Mouse (Mus musculus) testis, adult 2 months (tissue): ENCODE results near the gene Bik. TPM values are rescaled to one million over a fixed set of nuclear protein-coding genes. Genes with fewer than 3 reads are reported as not detected.

Experiments
- H3K27ac ChIP-seq: fragments of 200-500 bp; 2 replicates; pipeline ENCODE4 v1.5.1; 2012; ENCODE audit warnings: low read depth, low read length; ENCODE audit not compliant: control insufficient read depth, insufficient read depth
- H3K27me3 ChIP-seq: fragments of 200-500 bp; 2 replicates; pipeline ENCODE4 v1.6.1; 2012; ENCODE audit warnings: mild to moderate bottlenecking, low read length, moderate library complexity; ENCODE audit not compliant: control insufficient read depth, insufficient read depth
- H3K36me3 ChIP-seq: fragments of 200-500 bp; 2 replicates; pipeline ENCODE4 v1.6.1; 2012; ENCODE audit warnings: mild to moderate bottlenecking, low read length; ENCODE audit not compliant: control insufficient read depth, insufficient read depth
- H3K4me1 ChIP-seq: fragments of 200-500 bp; 2 replicates; pipeline ENCODE4 v1.6.1; 2012; ENCODE audit warnings: low read length; ENCODE audit not compliant: control insufficient read depth, insufficient read depth
- H3K4me3 ChIP-seq: fragments of 200-500 bp; 2 replicates; pipeline ENCODE4 v1.5.1; 2012; ENCODE audit warnings: low read depth, mild to moderate bottlenecking, low read length, moderate library complexity, mixed read lengths; ENCODE audit not compliant: control insufficient read depth
- CTCF ChIP-seq: fragments of 200-500 bp; IDR thresholded peaks from 2 replicates; pipeline ENCODE4 v1.5.1; 2012; ENCODE audit warnings: low read depth, mild to moderate bottlenecking, inconsistent platforms, low read length, moderate library complexity; ENCODE audit not compliant: control insufficient read depth, insufficient read depth, insufficient replicate concordance
- POLR2A ChIP-seq: fragments of 200-500 bp; IDR thresholded peaks from 2 replicates; pipeline ENCODE4 v1.6.1; 2012; ENCODE audit warnings: low read depth, mild to moderate bottlenecking, inconsistent platforms, low read length, moderate library complexity; ENCODE audit not compliant: control insufficient read depth
- polyA plus RNA-seq: library from polyadenylated mRNA; depleted of rRNA; stranded (reverse); fragments of >200 nt; gene quantifications from 2 replicates; pipeline ENCODE4 v1.2.3, GENCODE M21; 2012

The Bik gene
- polyA plus RNA-seq, 1 experiment = 11.0 TPM

DNA sequence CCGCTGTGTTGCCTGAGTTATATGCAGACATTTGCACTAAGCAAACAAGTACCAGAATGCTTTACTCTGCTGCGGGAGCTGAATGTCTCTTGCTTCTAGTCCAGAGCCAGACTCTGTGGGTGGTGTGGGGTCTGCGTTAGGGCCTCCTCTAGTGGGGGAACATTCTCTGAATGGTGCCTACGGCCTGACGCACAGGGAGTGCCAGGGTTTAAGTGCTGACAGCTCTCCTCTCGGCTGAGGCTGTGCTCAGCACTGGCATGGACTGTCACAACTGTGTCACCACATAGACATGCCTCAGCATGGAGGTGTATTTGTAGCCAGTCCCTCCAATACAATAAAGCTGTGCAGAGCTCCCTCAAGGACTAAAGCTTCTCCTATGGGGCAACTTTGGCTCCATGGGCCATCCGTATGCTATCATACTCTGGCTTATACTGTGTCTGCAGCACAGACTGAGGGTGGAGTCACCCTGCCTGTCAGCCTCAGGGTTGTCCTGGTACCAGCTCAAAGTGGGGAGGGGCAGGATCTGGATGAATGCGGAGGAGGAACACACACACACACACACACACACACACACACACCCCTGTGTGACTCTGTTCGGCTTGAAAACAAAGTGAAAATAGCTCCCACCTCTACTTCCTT is 39.1 kb upstream of the Bik start:
- Histone ChIP-seq H3K4me1 (no peaks in the 10 kb centered on the region), H3K4me3 (no peak overlapping the region), H3K27ac (no peak overlapping the region), H3K27me3 (no peaks in the 10 kb centered on the region), H3K36me3 (no peaks in the 10 kb centered on the region; the same call in 1 of the 2 replicates)
- TF ChIP-seq CTCF = no peak
- TF ChIP-seq POLR2A = no peak

DNA sequence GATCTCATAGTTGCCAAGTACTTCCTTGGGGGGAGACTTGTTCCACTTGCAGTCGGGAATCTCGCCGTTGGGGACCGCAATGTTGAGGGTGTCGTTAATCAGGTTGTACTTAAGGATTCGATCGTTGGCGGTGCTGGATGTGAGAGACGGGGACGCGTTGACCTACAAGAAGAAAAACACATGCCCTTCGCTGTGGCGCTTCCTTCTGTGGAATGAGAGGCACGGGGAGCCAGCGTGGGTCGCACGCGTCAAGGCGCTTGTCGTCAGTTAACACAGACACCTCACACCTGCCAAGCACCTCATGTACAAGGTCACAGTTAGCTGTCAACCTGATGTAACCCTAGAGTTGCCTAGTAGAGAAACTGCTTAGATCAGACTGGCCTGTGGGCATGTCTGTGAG is 37.2 kb upstream of the Bik start:
- H3K4me3 ChIP-seq = no peak overlapping the region

DNA sequence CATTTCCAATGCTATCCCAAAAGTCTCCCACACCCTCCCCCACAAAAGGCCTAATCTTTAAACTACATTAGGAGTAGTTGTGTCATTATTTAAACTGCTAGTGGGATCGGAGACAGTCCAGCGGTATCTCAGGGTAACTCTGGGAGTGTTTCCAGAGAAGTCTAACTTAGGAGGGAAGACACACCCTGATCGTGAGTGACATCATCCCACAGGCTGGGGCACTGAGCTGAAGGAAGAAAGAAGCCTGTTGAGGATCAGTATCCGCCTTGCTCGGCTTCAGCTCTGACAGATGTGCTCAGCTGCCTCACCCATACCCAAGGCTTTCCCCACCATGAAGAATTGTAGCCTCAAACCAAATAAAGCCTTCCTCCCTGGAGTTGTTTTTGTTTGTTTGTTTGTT is 34.8 kb upstream of the Bik start:
- Histone ChIP-seq H3K27me3 (no peaks in the 10 kb centered on the region), H3K4me1 (peaks cover 10% of the 10 kb centered on the region), H3K27ac (no peak overlapping the region), H3K4me3 (no peak overlapping the region), H3K36me3 (no peaks in the 10 kb centered on the region; the same call in 1 of the 2 replicates)
- TF ChIP-seq CTCF (no peak), POLR2A (no peak)

More for the DNA sequence above, 37.2 kb upstream of the Bik start:
- Histone ChIP-seq H3K4me1 (no peaks in the 10 kb centered on the region), H3K36me3 (no peaks in the 10 kb centered on the region; the same call in 1 of the 2 replicates), H3K27ac (no peak overlapping the region), H3K27me3 (no peaks in the 10 kb centered on the region)
- TF ChIP-seq POLR2A (no peak), CTCF (no peak)

DNA sequence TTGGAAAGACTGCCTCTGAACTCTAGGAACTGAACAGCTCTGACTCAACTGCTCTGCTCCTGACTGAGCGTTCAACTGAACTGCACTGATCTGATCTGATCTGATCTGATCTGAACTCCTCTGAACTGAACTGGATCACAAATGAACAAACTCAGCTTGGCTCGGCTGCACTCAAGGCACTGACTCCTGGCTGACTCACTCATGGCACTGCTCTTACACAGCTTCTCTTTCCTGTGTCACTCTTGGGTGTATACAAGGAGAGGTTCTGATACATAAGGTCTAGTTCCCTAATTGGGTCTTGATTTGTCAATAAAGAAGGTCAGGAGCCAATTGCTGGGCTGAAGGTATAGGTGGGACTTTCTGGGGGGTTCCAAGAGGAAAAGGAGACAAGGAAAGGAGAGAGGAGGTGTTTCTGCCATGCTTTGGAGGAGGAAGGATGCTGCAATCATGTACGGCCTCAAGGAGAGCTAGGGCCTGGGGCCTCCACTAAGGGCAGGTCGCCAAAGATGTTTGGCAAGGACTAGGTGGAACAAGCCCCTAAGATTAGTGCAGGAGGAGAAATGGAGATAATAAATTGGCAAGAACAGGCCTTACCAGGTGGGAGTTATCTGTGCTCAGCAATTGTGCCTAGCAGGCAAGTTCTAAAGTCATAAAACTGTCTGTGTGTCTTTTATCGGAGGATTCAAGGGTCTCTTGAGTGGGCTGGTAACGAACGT is 32.6 kb upstream of the Bik start:
- H3K36me3 ChIP-seq = no peaks in the 10 kb centered on the region; the same call in 1 of the 2 replicates
- no peaks in the 10 kb centered on the region for H3K27me3 ChIP-seq
- H3K4me3 ChIP-seq = no peak overlapping the region
- peaks cover 10% of the 10 kb centered on the region for H3K4me1 ChIP-seq
- TF ChIP-seq CTCF (no peak), POLR2A (no peak)
- H3K27ac ChIP-seq = no peak overlapping the region

DNA sequence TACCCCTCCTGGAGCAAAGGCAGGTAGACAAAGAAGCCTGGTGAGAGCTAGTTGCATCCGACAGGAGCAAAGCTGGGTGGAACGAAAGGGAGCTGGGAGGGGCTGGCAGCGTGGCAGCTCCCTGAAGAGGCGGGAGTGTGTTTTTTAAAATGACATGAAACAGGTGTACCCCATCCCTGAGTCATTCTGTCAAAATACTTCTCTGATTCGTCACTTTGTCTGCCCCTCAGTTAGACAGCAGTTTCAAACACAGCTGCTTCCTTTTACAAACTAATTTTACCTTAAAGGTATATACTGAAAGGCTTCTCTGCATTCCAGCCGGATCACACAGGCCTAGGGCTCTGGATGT is 32.1 kb upstream of the Bik start:
- no peak overlapping the region for H3K4me3 ChIP-seq
- no peak overlapping the region for H3K27ac ChIP-seq
- peaks cover 10% of the 10 kb centered on the region for H3K4me1 ChIP-seq
- no peak for TF ChIP-seq POLR2A
- TF ChIP-seq CTCF = no peak
- no peaks in the 10 kb centered on the region; the same call in 1 of the 2 replicates for H3K36me3 ChIP-seq
- H3K27me3 ChIP-seq = no peaks in the 10 kb centered on the region

DNA sequence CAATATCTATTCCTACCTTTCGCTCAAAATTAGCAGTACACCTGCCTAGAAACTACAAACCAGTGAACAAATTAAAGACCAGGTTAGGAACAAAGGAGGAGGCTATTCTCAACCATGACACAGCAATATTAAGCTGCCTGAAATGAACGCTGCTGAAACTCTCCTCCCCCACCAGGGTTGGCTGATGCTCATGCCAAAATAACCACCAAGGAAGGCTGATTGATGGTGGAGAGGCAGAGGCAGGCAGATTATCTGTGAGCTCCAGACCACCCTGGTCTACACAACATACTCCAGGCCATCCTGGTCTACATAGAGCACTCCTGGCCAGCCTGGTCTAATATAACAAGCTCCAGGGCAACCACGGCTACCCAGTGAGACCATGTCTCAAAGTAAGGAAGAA is 31.5 kb upstream of the Bik start:
- TF ChIP-seq POLR2A = no peak
- no peak for TF ChIP-seq CTCF
- Histone ChIP-seq H3K27ac (no peak overlapping the region), H3K36me3 (no peaks in the 10 kb centered on the region; the same call in 1 of the 2 replicates)

DNA sequence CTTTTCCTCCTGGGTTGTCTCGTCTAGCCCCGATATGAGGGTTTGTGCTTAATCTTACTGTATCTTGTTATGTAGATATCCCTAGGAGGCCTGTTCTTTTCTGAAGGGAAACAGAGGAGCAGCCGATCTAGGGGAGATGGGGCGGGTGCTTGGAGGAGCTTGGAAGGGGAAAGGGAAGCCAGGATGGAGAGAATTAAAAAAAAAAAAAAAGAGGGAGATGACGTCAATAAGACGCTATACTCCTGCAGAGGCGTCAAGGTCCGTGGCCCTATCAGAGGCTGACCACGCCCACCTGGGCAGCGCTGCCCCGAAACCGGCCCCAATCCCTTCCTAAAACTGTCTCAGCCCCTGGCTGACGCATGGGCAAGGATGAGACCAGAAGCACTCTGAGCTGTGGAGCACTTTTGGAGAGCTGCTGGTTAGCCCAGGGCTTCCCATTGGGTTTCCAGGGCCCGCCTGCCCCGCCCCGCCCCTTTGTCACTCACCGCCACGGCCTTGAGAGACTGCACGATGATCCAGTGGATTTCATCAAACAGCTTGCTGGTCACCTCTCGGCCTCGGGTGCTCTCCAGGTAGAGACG is 30.8 kb upstream of the Bik start:
- peaks cover 10% of the 10 kb centered on the region for H3K4me1 ChIP-seq
- no peaks in the 10 kb centered on the region for H3K27me3 ChIP-seq
- no peak for TF ChIP-seq POLR2A
- TF ChIP-seq CTCF = no peak
- peak overlapping the region; percentile 75 for H3K4me3 ChIP-seq
- H3K36me3 ChIP-seq = no peaks in the 10 kb centered on the region; the same call in 1 of the 2 replicates
- H3K27ac ChIP-seq = no peak overlapping the region

More for the DNA sequence above, 31.5 kb upstream of the Bik start:
- Histone ChIP-seq H3K4me3 (no peak overlapping the region), H3K4me1 (peaks cover 10% of the 10 kb centered on the region), H3K27me3 (no peaks in the 10 kb centered on the region)
